Mouse (Mus musculus) olfactory bulb, adult 2 months (tissue): ENCODE data around the gene Cops8. TPM values are rescaled to one million over a fixed set of nuclear protein-coding genes. Genes with fewer than 3 reads are reported as not detected.
A peak's percentile ranks its signal among the peaks of the same experiment; 100 is the strongest.

Experiments used
- H3K27ac ChIP-seq: fragments of 200-500 bp; 2 replicates; pipeline ENCODE4 v1.5.1; 2012; ENCODE audit warnings: low read depth, low read length; ENCODE audit not compliant: insufficient read depth
- H3K4me1 ChIP-seq: fragments of 200-500 bp; 2 replicates; pipeline ENCODE4 v1.6.1; 2012; ENCODE audit warnings: low read length; ENCODE audit not compliant: control insufficient read depth, insufficient read depth
- H3K4me3 ChIP-seq: fragments of 200-500 bp; 2 replicates; pipeline ENCODE4 v1.5.1; 2012; ENCODE audit warnings: mild to moderate bottlenecking, low read depth, low read length, moderate library complexity; ENCODE audit not compliant: insufficient read depth
- CTCF ChIP-seq: fragments of 200-500 bp; IDR thresholded peaks from 2 replicates; pipeline ENCODE4 v1.5.1; 2012; ENCODE audit warnings: low read depth, mild to moderate bottlenecking, low read length, moderate library complexity; ENCODE audit not compliant: insufficient read depth
- POLR2A ChIP-seq: fragments of 200-500 bp; IDR thresholded peaks from 2 replicates; pipeline ENCODE4 v1.6.1; 2012; ENCODE audit warnings: mild to moderate bottlenecking, low read depth, low read length, moderate library complexity; ENCODE audit not compliant: insufficient read depth
- WGBS: fragments of 180-500 bp; shearing (Covaris S2); methylation state at CpG from one replicate; pipeline ENCODE4 v1.1.7; 2018; 5-methylcytosine and 5-hydroxymethylcytosine counted together
- polyA plus RNA-seq: library from polyadenylated mRNA; stranded (reverse); fragments of >200 nt; gene quantifications from 2 replicates; pipeline ENCODE4 v1.2.4, GENCODE M21; 2012; ENCODE audit warnings: low replicate concordance; ENCODE audit not compliant: missing spikeins, insufficient read depth, insufficient read length

Cops8 gene
- not detected in 2 replicates for polyA plus RNA-seq

GRCm38 (mm10) chr1:90602759-90603560, at the start of gene Cops8:
Gene Cops8 (plus strand): TSS chr1:90602981.
- 3% methylated on average over 48 of the region's 48 CpGs for WGBS
- no peaks in the 10 kb centered on the region for H3K4me1 ChIP-seq
- H3K27ac ChIP-seq = no peak within 1 kb of the TSS
- TF ChIP-seq POLR2A (peak; percentile 35; the same call in 1 of the 2 replicates), CTCF (no peak)
- peak within 1 kb of the TSS; percentile 74 for H3K4me3 ChIP-seq

GRCm38 (mm10) chr1:90557140-90557539, 45.6 kb upstream of the Cops8 start:
- Histone ChIP-seq H3K4me3 (no peak overlapping the region), H3K27ac (no peak overlapping the region), H3K4me1 (no peaks in the 10 kb centered on the region)
- no peak for TF ChIP-seq POLR2A
- 97% methylated on average over 1 of the region's 1 CpGs for WGBS

GRCm38 (mm10) chr1:90560942-90561726, 41.6 kb upstream of the Cops8 start:
- Histone ChIP-seq H3K27ac (no peak overlapping the region), H3K4me1 (no peaks in the 10 kb centered on the region), H3K4me3 (no peak overlapping the region)
- WGBS = 34% methylated on average over 5 of the region's 5 CpGs
- TF ChIP-seq POLR2A = no peak
- TF ChIP-seq CTCF = no peak

- H3K27ac ChIP-seq = no peak overlapping the region
- no peaks in the 10 kb centered on the region for H3K4me1 ChIP-seq
- 91% methylated on average over 3 of the region's 3 CpGs for WGBS
- TF ChIP-seq CTCF = no peak
- TF ChIP-seq POLR2A = no peak
- no peak overlapping the region for H3K4me3 ChIP-seq
Measured at GRCm38 (mm10) chr1:90563945-90564344, 38.8 kb upstream of the Cops8 start.

- Histone ChIP-seq H3K27ac (no peak overlapping the region), H3K4me1 (no peaks in the 10 kb centered on the region), H3K4me3 (no peak overlapping the region)
- WGBS = 63% methylated on average over 15 of the region's 15 CpGs
- no peak for TF ChIP-seq POLR2A
- TF ChIP-seq CTCF = no peak
Measured at GRCm38 (mm10) chr1:90566664-90567440, 35.9 kb upstream of the Cops8 start.

GRCm38 (mm10) chr1:90573831-90574230, 28.9 kb upstream of the Cops8 start:
- Histone ChIP-seq H3K4me3 (no peak overlapping the region), H3K27ac (no peak overlapping the region), H3K4me1 (no peaks in the 10 kb centered on the region)
- 92% methylated on average over 6 of the region's 6 CpGs for WGBS
- TF ChIP-seq CTCF (no peak), POLR2A (no peak)

- TF ChIP-seq CTCF = no peak
- no peak for TF ChIP-seq POLR2A
- Histone ChIP-seq H3K27ac (no peak overlapping the region), H3K4me1 (no peaks in the 10 kb centered on the region), H3K4me3 (no peak overlapping the region)
- WGBS = 43% methylated on average over 3 of the region's 3 CpGs
Measured at GRCm38 (mm10) chr1:90574845-90575244, 27.9 kb upstream of the Cops8 start.

- Histone ChIP-seq H3K27ac (no peak overlapping the region), H3K4me1 (no peaks in the 10 kb centered on the region), H3K4me3 (no peak overlapping the region)
- WGBS = 82% methylated on average over 5 of the region's 5 CpGs
- TF ChIP-seq POLR2A = no peak
- no peak for TF ChIP-seq CTCF
Measured at GRCm38 (mm10) chr1:90577417-90577816, 25.4 kb upstream of the Cops8 start.

GRCm38 (mm10) chr1:90582635-90583034, 20.1 kb upstream of the Cops8 start:
- 89% methylated on average over 7 of the region's 7 CpGs for WGBS
- Histone ChIP-seq H3K27ac (no peak overlapping the region), H3K4me1 (no peaks in the 10 kb centered on the region), H3K4me3 (no peak overlapping the region)
- no peak for TF ChIP-seq POLR2A
- no peak for TF ChIP-seq CTCF
